Mouse (Mus musculus): ENCODE data around the gene Tpcn2. TPM values are rescaled to one million over a fixed set of nuclear protein-coding genes. Genes with fewer than 3 reads are reported as not detected.

The Tpcn2 gene
- polyA plus RNA-seq, 1 experiment from 2014 or later: 3.5 TPM

DNA sequence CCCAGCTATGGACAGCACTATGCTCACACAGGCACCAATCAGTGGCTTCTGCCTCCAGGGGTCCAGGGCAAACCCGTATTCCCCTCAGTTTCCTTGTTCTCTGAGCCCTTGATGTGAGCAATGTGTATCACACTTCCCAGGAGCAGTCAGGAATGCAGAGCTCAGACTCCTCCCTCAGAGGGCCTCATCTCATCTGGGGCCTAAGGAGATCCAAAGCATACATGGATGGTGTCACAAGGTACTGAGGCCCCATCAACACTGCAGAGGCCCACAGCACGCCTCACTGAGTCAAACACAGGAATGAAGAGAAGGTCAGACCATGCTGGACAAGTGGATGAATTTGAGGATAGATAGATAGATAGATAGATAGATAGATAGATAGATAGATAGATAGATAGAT lies 8.9 kb upstream of the Tpcn2 start:
- no peaks in the 10 kb centered on the region for H3K4me1 ChIP-seq (replicated peaks; ENCODE audit: control insufficient read depth, insufficient read depth, low read length)
- H3K27me3 ChIP-seq (replicated peaks; ENCODE audit: control insufficient read depth, insufficient read depth, low read length): no peaks in the 10 kb centered on the region
- H3K27ac ChIP-seq (ENCODE audit: low read depth): no peak overlapping the region
- H3K4me2 ChIP-seq (ENCODE audit: low read length): no peak overlapping the region
- 59% methylated on average over 2 of the region's 2 CpGs for whole genome bisulfite sequencing
- H3K9ac ChIP-seq (ENCODE audit: low read length): no peak overlapping the region
- no peaks in the 10 kb centered on the region for H3K36me3 ChIP-seq (ENCODE audit: control insufficient read depth, insufficient read depth, low read length)
- ATAC-seq (replicated peaks; ENCODE audit: low FRiP score, low TSS enrichment, low read depth) (no peak), DNase-seq (ENCODE audit: low spot score) (no peak)
- no peaks in the 10 kb centered on the region for H3K9me3 ChIP-seq (ENCODE audit: control insufficient read depth, low read length)
- H3K4me3 ChIP-seq (ENCODE audit: low read depth, low read length): no peak overlapping the region

GRCm38 (mm10) chr7:145291847-145292246 lies 8.0 kb upstream of the Tpcn2 start:
- H3K9me3 ChIP-seq (ENCODE audit: control insufficient read depth, low read length): no peaks in the 10 kb centered on the region
- no peak overlapping the region for H3K4me2 ChIP-seq (ENCODE audit: low read length)
- H3K27ac ChIP-seq (ENCODE audit: low read depth): no peak overlapping the region
- WGBS: 97% methylated on average over 2 of the region's 2 CpGs
- DNase-seq (ENCODE audit: low spot score) (no peak), ATAC-seq (replicated peaks; ENCODE audit: low FRiP score, low TSS enrichment, low read depth) (no peak)
- no peak overlapping the region for H3K9ac ChIP-seq (ENCODE audit: low read length)
- no peaks in the 10 kb centered on the region for H3K4me1 ChIP-seq (replicated peaks; ENCODE audit: control insufficient read depth, insufficient read depth, low read length)
- no peaks in the 10 kb centered on the region for H3K36me3 ChIP-seq (ENCODE audit: control insufficient read depth, insufficient read depth, low read length)
- no peaks in the 10 kb centered on the region for H3K27me3 ChIP-seq (replicated peaks; ENCODE audit: control insufficient read depth, insufficient read depth, low read length)
- H3K4me3 ChIP-seq (ENCODE audit: low read depth, low read length): no peak overlapping the region

DNA sequence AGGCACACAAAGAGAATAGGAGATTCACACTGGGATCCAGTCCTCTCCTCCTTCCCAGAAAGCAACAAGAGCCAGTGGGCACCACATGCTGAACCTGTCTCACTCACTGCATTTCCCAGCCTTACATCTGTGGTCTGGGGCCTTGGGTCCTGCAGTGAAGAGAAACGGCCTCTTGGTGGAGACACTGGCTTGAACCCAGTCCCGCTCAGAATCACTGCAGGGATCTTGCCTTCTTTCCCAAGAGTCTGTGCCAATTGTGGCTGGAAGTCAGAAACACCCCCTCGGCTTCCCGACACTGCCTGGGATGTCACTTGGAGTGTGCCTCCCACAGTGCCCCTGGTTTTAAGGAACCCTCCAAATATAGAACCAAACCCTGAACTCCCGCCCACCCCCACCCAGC lies 5.5 kb upstream of the Tpcn2 start:
- no peak overlapping the region for H3K27ac ChIP-seq (ENCODE audit: low read depth)
- no peaks in the 10 kb centered on the region for H3K9me3 ChIP-seq (ENCODE audit: control insufficient read depth, low read length)
- no peaks in the 10 kb centered on the region for H3K4me1 ChIP-seq (replicated peaks; ENCODE audit: control insufficient read depth, insufficient read depth, low read length)
- WGBS: 18% methylated on average over 5 of the region's 5 CpGs
- ATAC-seq (replicated peaks; ENCODE audit: low FRiP score, low TSS enrichment, low read depth) (peak; percentile 69; the same call in 1 of the 2 replicates), DNase-seq (ENCODE audit: low spot score) (no peak)
- H3K27me3 ChIP-seq (replicated peaks; ENCODE audit: control insufficient read depth, insufficient read depth, low read length): no peaks in the 10 kb centered on the region
- H3K36me3 ChIP-seq (ENCODE audit: control insufficient read depth, insufficient read depth, low read length): no peaks in the 10 kb centered on the region
- H3K4me2 ChIP-seq (ENCODE audit: low read length): no peak overlapping the region
- H3K9ac ChIP-seq (ENCODE audit: low read length): no peak overlapping the region
- H3K4me3 ChIP-seq (ENCODE audit: low read depth, low read length): no peak overlapping the region

- ATAC-seq (replicated peaks; ENCODE audit: low FRiP score, low TSS enrichment, low read depth) (no peak), DNase-seq (ENCODE audit: low spot score) (no peak)
- H3K36me3 ChIP-seq (ENCODE audit: control insufficient read depth, insufficient read depth, low read length): no peaks in the 10 kb centered on the region
- no peak overlapping the region for H3K9ac ChIP-seq (ENCODE audit: low read length)
- H3K27me3 ChIP-seq (replicated peaks; ENCODE audit: control insufficient read depth, insufficient read depth, low read length): no peaks in the 10 kb centered on the region
- no peak overlapping the region for H3K4me3 ChIP-seq (ENCODE audit: low read depth, low read length)
- peaks cover 9% of the 10 kb centered on the region for H3K4me1 ChIP-seq (replicated peaks; ENCODE audit: control insufficient read depth, insufficient read depth, low read length)
- no peak overlapping the region for H3K4me2 ChIP-seq (ENCODE audit: low read length)
- H3K9me3 ChIP-seq (ENCODE audit: control insufficient read depth, low read length): no peaks in the 10 kb centered on the region
- 67% methylated on average over 6 of the region's 6 CpGs for WGBS
- H3K27ac ChIP-seq (ENCODE audit: low read depth): no peak overlapping the region
These were observed 3.6 kb upstream of the Tpcn2 start for GRCm38 (mm10) chr7:145287410-145287809.

DNA sequence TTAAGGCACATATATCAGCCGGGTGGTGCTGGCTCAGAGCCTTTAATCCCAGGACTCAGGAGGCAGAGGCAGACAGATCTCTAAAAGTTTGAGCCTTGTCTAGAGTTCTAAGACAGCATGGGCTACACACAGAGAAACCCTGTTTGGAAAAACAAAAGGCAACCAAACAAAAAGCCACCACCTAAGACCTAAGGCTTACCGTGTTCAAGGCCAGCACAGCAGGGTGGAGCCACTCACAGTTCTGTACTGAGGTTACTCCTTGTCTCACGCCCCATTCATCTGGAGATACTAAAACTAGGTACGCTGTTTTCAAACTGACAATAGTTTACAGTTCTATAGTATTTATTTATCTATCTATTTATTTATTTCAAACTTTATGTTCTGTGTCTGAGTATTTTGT lies 1.7 kb upstream of the Tpcn2 start:
- H3K4me2 ChIP-seq (ENCODE audit: low read length): no peak overlapping the region
- H3K27me3 ChIP-seq (replicated peaks; ENCODE audit: control insufficient read depth, insufficient read depth, low read length): no peaks in the 10 kb centered on the region
- no peak overlapping the region for H3K27ac ChIP-seq (ENCODE audit: low read depth)
- ATAC-seq (replicated peaks; ENCODE audit: low FRiP score, low TSS enrichment, low read depth) (no peak), DNase-seq (ENCODE audit: low spot score) (no peak)
- H3K36me3 ChIP-seq (ENCODE audit: control insufficient read depth, insufficient read depth, low read length): no peaks in the 10 kb centered on the region
- WGBS: 83% methylated on average over 4 of the region's 4 CpGs
- no peaks in the 10 kb centered on the region for H3K9me3 ChIP-seq (ENCODE audit: control insufficient read depth, low read length)
- no peak overlapping the region for H3K9ac ChIP-seq (ENCODE audit: low read length)
- no peak overlapping the region for H3K4me3 ChIP-seq (ENCODE audit: low read depth, low read length)
- peaks cover 14% of the 10 kb centered on the region for H3K4me1 ChIP-seq (replicated peaks; ENCODE audit: control insufficient read depth, insufficient read depth, low read length)

- Histone ChIP-seq H3K27ac (ENCODE audit: low read depth) (no peak overlapping the region), H3K4me1 (replicated peaks; ENCODE audit: control insufficient read depth, insufficient read depth, low read length) (peaks cover 14% of the 10 kb centered on the region)
- DNase-seq (ENCODE audit: low spot score): no peak
These were observed 482 bp upstream of the Tpcn2 start for GRCm38 (mm10) chr7:145284293-145284692.

GRCm38 (mm10) chr7:145283041-145283440 lies 770 bp downstream of the Tpcn2 start:
- Histone ChIP-seq H3K4me1 (replicated peaks; ENCODE audit: control insufficient read depth, insufficient read depth, low read length) (peaks cover 14% of the 10 kb centered on the region), H3K27ac (ENCODE audit: low read depth) (no peak overlapping the region), H3K9me3 (ENCODE audit: control insufficient read depth, low read length) (no peaks in the 10 kb centered on the region), H3K9ac (ENCODE audit: low read length) (peak overlapping the region; percentile 51), H3K4me2 (ENCODE audit: low read length) (peak overlapping the region; percentile 70), H3K4me3 (ENCODE audit: low read depth, low read length) (peak overlapping the region; percentile 56), H3K27me3 (replicated peaks; ENCODE audit: control insufficient read depth, insufficient read depth, low read length) (no peaks in the 10 kb centered on the region), H3K36me3 (ENCODE audit: control insufficient read depth, insufficient read depth, low read length) (peaks cover 21% of the 10 kb centered on the region)
- 0 out of 2 replicates have a peak, but pooled peaks have one; percentile 24 for ATAC-seq (replicated peaks; ENCODE audit: low FRiP score, low TSS enrichment, low read depth)
- WGBS: 51% methylated on average over 4 of the region's 4 CpGs
- no peak for DNase-seq (ENCODE audit: low spot score)

More at GRCm38 (mm10) chr7:145284293-145284692, 482 bp upstream of the Tpcn2 start:
- 52% methylated on average over 3 of the region's 3 CpGs for WGBS
- Histone ChIP-seq H3K9me3 (ENCODE audit: control insufficient read depth, low read length) (no peaks in the 10 kb centered on the region), H3K4me2 (ENCODE audit: low read length) (peak overlapping the region; percentile 70), H3K9ac (ENCODE audit: low read length) (no peak overlapping the region), H3K4me3 (ENCODE audit: low read depth, low read length) (peak overlapping the region; percentile 56; the same call in 1 of the 2 replicates), H3K36me3 (ENCODE audit: control insufficient read depth, insufficient read depth, low read length) (peaks cover 8% of the 10 kb centered on the region), H3K27me3 (replicated peaks; ENCODE audit: control insufficient read depth, insufficient read depth, low read length) (no peaks in the 10 kb centered on the region)
- ATAC-seq (replicated peaks; ENCODE audit: low FRiP score, low TSS enrichment, low read depth): no peak

- H3K4me2 ChIP-seq (ENCODE audit: low read length): no peak overlapping the region
- no peak overlapping the region for H3K9ac ChIP-seq (ENCODE audit: low read length)
- H3K4me3 ChIP-seq (ENCODE audit: low read depth, low read length): no peak overlapping the region
- peaks cover 14% of the 10 kb centered on the region for H3K4me1 ChIP-seq (replicated peaks; ENCODE audit: control insufficient read depth, insufficient read depth, low read length)
- H3K27me3 ChIP-seq (replicated peaks; ENCODE audit: control insufficient read depth, insufficient read depth, low read length): no peaks in the 10 kb centered on the region
- H3K9me3 ChIP-seq (ENCODE audit: control insufficient read depth, low read length): no peaks in the 10 kb centered on the region
- ATAC-seq (replicated peaks; ENCODE audit: low FRiP score, low TSS enrichment, low read depth) (no peak), DNase-seq (ENCODE audit: low spot score) (no peak)
- H3K27ac ChIP-seq (ENCODE audit: low read depth): no peak overlapping the region
- H3K36me3 ChIP-seq (ENCODE audit: control insufficient read depth, insufficient read depth, low read length): peaks cover 33% of the 10 kb centered on the region
- 84% methylated on average over 4 of the region's 4 CpGs for WGBS
These were observed 2.4 kb downstream of the Tpcn2 start for GRCm38 (mm10) chr7:145281396-145281795.

DNA sequence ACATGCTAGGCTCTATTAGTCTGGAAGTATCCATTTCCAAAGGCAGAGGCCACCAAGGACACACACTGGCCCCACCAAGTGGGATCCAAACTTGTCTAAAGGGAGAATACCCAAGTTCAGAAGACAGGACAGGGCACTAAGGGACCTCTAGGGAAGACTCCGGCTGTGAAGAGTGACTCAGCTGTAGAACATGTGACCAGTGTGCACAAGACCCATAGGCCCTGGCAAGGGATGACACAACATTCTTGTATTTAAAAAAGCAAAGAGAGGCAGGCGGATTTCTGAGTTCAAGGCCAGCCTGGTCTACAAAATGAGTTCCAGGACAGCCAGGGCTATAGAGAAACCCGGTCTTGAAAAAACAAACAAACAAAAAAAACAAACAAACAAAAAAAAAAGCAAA lies 8.3 kb downstream of the Tpcn2 start:
- no peak overlapping the region for H3K4me3 ChIP-seq (ENCODE audit: low read depth, low read length)
- DNase-seq (ENCODE audit: low spot score) (no peak), ATAC-seq (replicated peaks; ENCODE audit: low FRiP score, low TSS enrichment, low read depth) (no peak)
- no peak overlapping the region for H3K27ac ChIP-seq (ENCODE audit: low read depth)
- 79% methylated on average over 3 of the region's 3 CpGs for WGBS
- H3K36me3 ChIP-seq (ENCODE audit: control insufficient read depth, insufficient read depth, low read length): peaks cover 76% of the 10 kb centered on the region
- H3K27me3 ChIP-seq (replicated peaks; ENCODE audit: control insufficient read depth, insufficient read depth, low read length): no peaks in the 10 kb centered on the region
- H3K4me2 ChIP-seq (ENCODE audit: low read length): no peak overlapping the region
- H3K9ac ChIP-seq (ENCODE audit: low read length): no peak overlapping the region
- no peaks in the 10 kb centered on the region for H3K9me3 ChIP-seq (ENCODE audit: control insufficient read depth, low read length)
- no peaks in the 10 kb centered on the region for H3K4me1 ChIP-seq (replicated peaks; ENCODE audit: control insufficient read depth, insufficient read depth, low read length)

All from intestine, embryonic 14.5 days (tissue).